Mouse (Mus musculus): ENCODE data around the gene Gm6205.
"Not testable (repeated sequence)": the region's sequence is repeated elsewhere in the genome, so short reads cannot be mapped to it uniquely, and the experiment has no call there.

The Gm6205 gene

GRCm38 (mm10) chr5:94648082-94648481, at the start of gene Gm6205:
Gene Gm6205, plus strand, starts transcription at chr5:94648382.
- not testable (repeated sequence) for DNase-seq (ENCODE audit: low read depth, low spot score)

- DNase-seq (ENCODE audit: low read depth, low spot score) = not testable (repeated sequence)
These were observed 31.9 kb upstream of the Gm6205 start, which contains the start of gene Gm3147 for GRCm38 (mm10) chr5:94616242-94616641. Gene Gm3147, minus strand, starts transcription at chr5:94616342.

- not testable (repeated sequence) for DNase-seq (ENCODE audit: low read depth, low spot score)
These were observed 24.5 kb upstream of the Gm6205 start, which contains the start of gene Gm6509 for GRCm38 (mm10) chr5:94623679-94624078. Gene Gm6509, plus strand, starts transcription at chr5:94623979.

Data from retina, adult 2 months (tissue).